ENCODE assay signal across 8 mouse cellular contexts in genomic region chr8:126582509-126582908, GRCm38 (mm10). TPM values are rescaled to one million over a fixed set of nuclear protein-coding genes. Genes with fewer than 3 reads are reported as not detected.
A peak's percentile ranks its signal among the peaks of the same experiment; 100 is the strongest.
DNase-seq lines count a peak whose midpoint lies in the region; ATAC-seq and TF ChIP-seq lines count a peak whose summit lies in the region.

No protein-coding gene starts in this region.

- peaks cover 44% of the 10 kb centered on the region for H3K4me1 ChIP-seq in forebrain, embryonic 12.5 days
- peaks cover 44% of the 10 kb centered on the region for H3K4me1 ChIP-seq in limb, embryonic 12.5 days (replicated peaks)
- peaks cover 30% of the 10 kb centered on the region for H3K4me1 ChIP-seq in midbrain, embryonic 14.5 days (ENCODE audit: control insufficient read depth, insufficient read depth, low read length)
- H3K4me1 ChIP-seq in stomach, postnatal 0 days (replicated peaks; ENCODE audit: control insufficient read depth, insufficient read depth), result peaks cover 5% of the 10 kb centered on the region; the same call in 1 of the 2 replicates

- H3K4me2 ChIP-seq in forebrain, embryonic 12.5 days, result no peak overlapping the region
- no peak overlapping the region for H3K4me2 ChIP-seq in limb, embryonic 12.5 days
- no peak overlapping the region for H3K4me2 ChIP-seq in midbrain, embryonic 14.5 days (ENCODE audit: low read length)
- no peak overlapping the region for H3K4me2 ChIP-seq in stomach, postnatal 0 days (replicated peaks; ENCODE audit: low read depth)

- H3K27me3 ChIP-seq in forebrain, embryonic 12.5 days, result no peaks in the 10 kb centered on the region
- no peaks in the 10 kb centered on the region for H3K27me3 ChIP-seq in limb, embryonic 12.5 days
- H3K27me3 ChIP-seq in midbrain, embryonic 14.5 days (ENCODE audit: control insufficient read depth, insufficient read depth, low read length), result no peaks in the 10 kb centered on the region
- no peaks in the 10 kb centered on the region for H3K27me3 ChIP-seq in stomach, postnatal 0 days (ENCODE audit: control insufficient read depth, insufficient read depth, low read length)

- DNase-seq in left cerebral cortex, adult 18-20 months (ENCODE audit: low spot score in 2 of 2), result peak; percentile 56 to 68
- no peak for DNase-seq in left cerebral cortex, adult 11 months (ENCODE audit: low spot score)
- peak; percentile 84 for DNase-seq in adrenal gland, postnatal 10 days
- peak; percentile 65 for DNase-seq in midbrain, embryonic 14.5 days
- peak; percentile 75 for DNase-seq in stomach, postnatal 0 days (ENCODE audit: low spot score)

- ATAC-seq in forebrain, embryonic 12.5 days (ENCODE audit: low FRiP score), result no peak
- peak; percentile 41 to 48 for ATAC-seq in hematopoietic stem cell, adult 5-6 weeks (replicated peaks in 1 of 2; ENCODE audit: insufficient read depth in 1 of 2, low FRiP score in 2 of 2, low TSS enrichment in 1 of 2, low read depth in 1 of 2, poor library complexity in 2 of 2, severe bottlenecking in 2 of 2)
- no peak for ATAC-seq in limb, embryonic 12.5 days (ENCODE audit: insufficient number of reproducible peaks, insufficient read depth, low FRiP score, low TSS enrichment, low read depth)
- ATAC-seq in midbrain, embryonic 14.5 days (ENCODE audit: low FRiP score, low TSS enrichment), result no peak
- ATAC-seq in stomach, postnatal 0 days (ENCODE audit: low FRiP score, low TSS enrichment), result no peak

- no peak overlapping the region for H3K4me3 ChIP-seq in forebrain, embryonic 12.5 days (replicated peaks)
- H3K4me3 ChIP-seq in limb, embryonic 12.5 days (replicated peaks), result no peak overlapping the region
- no peak overlapping the region for H3K4me3 ChIP-seq in midbrain, embryonic 14.5 days (replicated peaks; ENCODE audit: low read depth, low read length)
- no peak overlapping the region for H3K4me3 ChIP-seq in stomach, postnatal 0 days (ENCODE audit: low read depth, low read length)

- peak; percentile 82 for TF ChIP-seq CTCF in stomach, postnatal 0 days (IDR thresholded peaks at IDR 0.05; ENCODE audit: low read depth)

- H3K9me3 ChIP-seq in forebrain, embryonic 12.5 days, result no peaks in the 10 kb centered on the region
- H3K9me3 ChIP-seq in limb, embryonic 12.5 days, result no peaks in the 10 kb centered on the region
- H3K9me3 ChIP-seq in midbrain, embryonic 14.5 days (ENCODE audit: control insufficient read depth, low read length), result no peaks in the 10 kb centered on the region
- no peaks in the 10 kb centered on the region for H3K9me3 ChIP-seq in stomach, postnatal 0 days (ENCODE audit: control insufficient read depth, low read length)

- H3K36me3 ChIP-seq in forebrain, embryonic 12.5 days (replicated peaks), result peaks cover 4% of the 10 kb centered on the region; the same call in 1 of the 2 replicates
- peaks cover 13% of the 10 kb centered on the region; the same call in 1 of the 2 replicates for H3K36me3 ChIP-seq in limb, embryonic 12.5 days
- H3K36me3 ChIP-seq in midbrain, embryonic 14.5 days (ENCODE audit: control insufficient read depth, insufficient read depth, low read length), result peaks cover 9% of the 10 kb centered on the region
- peaks cover 4% of the 10 kb centered on the region; the same call in 1 of the 2 replicates for H3K36me3 ChIP-seq in stomach, postnatal 0 days (ENCODE audit: control insufficient read depth, insufficient read depth, low read length)

- no peak for TF ChIP-seq EP300 in stomach, postnatal 0 days (optimal IDR thresholded peaks at IDR 0.05)

- H3K9ac ChIP-seq in forebrain, embryonic 12.5 days, result no peak overlapping the region
- no peak overlapping the region for H3K9ac ChIP-seq in limb, embryonic 12.5 days (replicated peaks)
- H3K9ac ChIP-seq in midbrain, embryonic 14.5 days (replicated peaks; ENCODE audit: low read length), result no peak overlapping the region
- H3K9ac ChIP-seq in stomach, postnatal 0 days (ENCODE audit: low read length), result no peak overlapping the region

- WGBS in forebrain, embryonic 12.5 days, result 34% methylated on average over 6 of the region's 6 CpGs
- 47% methylated on average over 6 of the region's 6 CpGs for WGBS in limb, embryonic 12.5 days
- 37% methylated on average over 6 of the region's 6 CpGs for WGBS in midbrain, embryonic 14.5 days
- 43% methylated on average over 6 of the region's 6 CpGs for WGBS in stomach, postnatal 0 days

- 0 out of 2 replicates have a peak overlapping the region, but pooled peaks have one; percentile 46 for H3K27ac ChIP-seq in forebrain, embryonic 12.5 days
- peak overlapping the region; percentile 98; the same call in 1 of the 2 replicates for H3K27ac ChIP-seq in limb, embryonic 12.5 days
- no peak overlapping the region for H3K27ac ChIP-seq in midbrain, embryonic 14.5 days (replicated peaks; ENCODE audit: low read depth, low read length)
- H3K27ac ChIP-seq in stomach, postnatal 0 days (replicated peaks), result peak overlapping the region; percentile 97

RNA-seq across cellular contexts. Expression of gene Irf2bp2, which starts 11.3 kb away (rescaled TPM):
- 10 to 100 TPM; 74.0 to 77.6 TPM for total RNA-seq in left cerebral cortex, adult 18-20 months (2021)
- total RNA-seq in adrenal gland, postnatal 10 days (2021), result 100 to 1,000 TPM in 1 of 2 experiments, 10 to 100 TPM in 1; 91.0 to 110 TPM
- 7.4 and 7.8 TPM in 2 replicates for polyA plus RNA-seq in forebrain, embryonic 12.5 days (2016; fragmentation: Nextera tagmentation; extraction: Ambion mirVana)
- 98.4 and 98.7 TPM in 2 replicates for total RNA-seq in hematopoietic stem cell, adult 5-6 weeks (2017)
- 9.3 and 11.0 TPM in 2 replicates for polyA plus RNA-seq in limb, embryonic 12.5 days (2016; fragmentation: Nextera tagmentation; extraction: Ambion mirVana)
- 7.8 and 9.8 TPM in 2 replicates for polyA plus RNA-seq in midbrain, embryonic 14.5 days (2014; fragmentation: Nextera tagmentation; extraction: Ambion mirVana)
- polyA plus RNA-seq in stomach, postnatal 0 days (2015; fragmentation: Nextera tagmentation; extraction: Ambion mirVana), result 10.1 and 10.2 TPM in 2 replicates

Comparison
In these comparisons a context has a peak if more than half of its experiments do, and no peak if none do; other contexts are left out.
1. ATAC-seq: peak in hematopoietic stem cell, adult 5-6 weeks (2 of 2); none in forebrain, embryonic 12.5 days (single experiment), limb, embryonic 12.5 days (single experiment), midbrain, embryonic 14.5 days (single experiment) and stomach, postnatal 0 days (single experiment).